Comparison of ENCODE assay signal across 24 mouse cellular contexts in the genomic region with DNA sequence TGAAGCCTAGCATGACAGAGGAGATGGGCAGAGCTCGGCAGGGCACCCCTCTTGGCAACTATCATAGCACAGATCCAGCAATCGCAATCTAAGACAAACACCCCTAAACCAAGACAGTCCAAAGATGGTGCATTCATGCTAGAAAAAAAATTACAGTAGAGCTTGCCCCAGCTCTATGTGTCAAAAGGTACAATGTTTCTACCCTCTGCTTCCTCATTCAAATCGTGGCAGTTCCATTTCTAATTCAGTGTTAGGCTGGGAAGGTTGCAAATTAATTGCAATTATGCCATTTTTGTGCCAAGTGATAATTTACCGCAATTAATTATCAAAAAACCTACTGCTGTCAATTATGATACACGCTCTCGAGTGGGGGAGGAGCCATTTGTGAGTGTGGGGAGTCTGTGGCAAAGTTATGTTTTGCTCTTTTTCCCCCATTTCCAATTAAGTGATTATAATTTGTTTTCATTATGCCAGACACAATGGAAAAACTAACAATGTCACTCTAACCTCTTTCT.
"Had no signal": no experiment of that assay in that cellular context is flagged by ENCODE, and none has a peak within 500 bp of the region (broad histone marks: within the 10 kb centered on the region; RNA-seq: fewer than 3 reads in every experiment).

No protein-coding gene starts in this region.

- DNase-seq: kidney, postnatal 25 days; layer of hippocampus, adult 9-11 months; liver, postnatal 0 days; right cerebral cortex, adult 18-20 months; right cerebral cortex, postnatal 14 days; right cerebral cortex, postnatal 4 days; thymus, adult 2 months; thymus, postnatal 14 days; thymus, postnatal 4 days had no signal

- H3K4me3 ChIP-seq: layer of hippocampus, adult 2 months; left cerebral cortex, adult 2 months; limb, embryonic 12.5 days; limb, embryonic 15.5 days; megakaryocyte, embryonic 14.5 days; midbrain, embryonic 10.5 days; midbrain, embryonic 13.5 days; myocyte; neural tube, embryonic 13.5 days had no signal

- H3K9ac ChIP-seq: limb, embryonic 12.5 days; limb, embryonic 15.5 days; liver, embryonic 14.5 days; liver, postnatal 0 days; lung, embryonic 14.5 days; midbrain, embryonic 13.5 days; neural tube, embryonic 13.5 days had no signal

- H3K4me1 ChIP-seq: limb, embryonic 15.5 days; megakaryocyte, embryonic 14.5 days had no signal

- H3K27ac ChIP-seq: kidney, postnatal 0 days; layer of hippocampus, adult 2 months; left cerebral cortex, adult 2 months; limb, embryonic 12.5 days; limb, embryonic 15.5 days; liver, embryonic 14.5 days; midbrain, embryonic 10.5 days; midbrain, embryonic 13.5 days; neural tube, embryonic 13.5 days; stomach, postnatal 0 days had no signal

- H3K4me2 ChIP-seq: limb, embryonic 12.5 days; limb, embryonic 15.5 days; liver, embryonic 11.5 days; lung, embryonic 14.5 days; midbrain, embryonic 13.5 days; neural tube, embryonic 13.5 days had no signal

- ATAC-seq: liver, postnatal 0 days; midbrain, embryonic 13.5 days; midbrain, embryonic 16.5 days had no signal

- H3K27me3 ChIP-seq: limb, embryonic 15.5 days; midbrain, embryonic 13.5 days; neural tube, embryonic 13.5 days had no signal

- H3K36me3 ChIP-seq: limb, embryonic 12.5 days; limb, embryonic 15.5 days; midbrain, embryonic 10.5 days; midbrain, embryonic 13.5 days; neural tube, embryonic 13.5 days had no signal

- H3K9me3 ChIP-seq: limb, embryonic 12.5 days; limb, embryonic 15.5 days; megakaryocyte, embryonic 14.5 days; midbrain, embryonic 10.5 days; midbrain, embryonic 13.5 days; neural tube, embryonic 13.5 days had no signal
